8 mouse cellular contexts compared by ENCODE assay signal in the genomic region with DNA sequence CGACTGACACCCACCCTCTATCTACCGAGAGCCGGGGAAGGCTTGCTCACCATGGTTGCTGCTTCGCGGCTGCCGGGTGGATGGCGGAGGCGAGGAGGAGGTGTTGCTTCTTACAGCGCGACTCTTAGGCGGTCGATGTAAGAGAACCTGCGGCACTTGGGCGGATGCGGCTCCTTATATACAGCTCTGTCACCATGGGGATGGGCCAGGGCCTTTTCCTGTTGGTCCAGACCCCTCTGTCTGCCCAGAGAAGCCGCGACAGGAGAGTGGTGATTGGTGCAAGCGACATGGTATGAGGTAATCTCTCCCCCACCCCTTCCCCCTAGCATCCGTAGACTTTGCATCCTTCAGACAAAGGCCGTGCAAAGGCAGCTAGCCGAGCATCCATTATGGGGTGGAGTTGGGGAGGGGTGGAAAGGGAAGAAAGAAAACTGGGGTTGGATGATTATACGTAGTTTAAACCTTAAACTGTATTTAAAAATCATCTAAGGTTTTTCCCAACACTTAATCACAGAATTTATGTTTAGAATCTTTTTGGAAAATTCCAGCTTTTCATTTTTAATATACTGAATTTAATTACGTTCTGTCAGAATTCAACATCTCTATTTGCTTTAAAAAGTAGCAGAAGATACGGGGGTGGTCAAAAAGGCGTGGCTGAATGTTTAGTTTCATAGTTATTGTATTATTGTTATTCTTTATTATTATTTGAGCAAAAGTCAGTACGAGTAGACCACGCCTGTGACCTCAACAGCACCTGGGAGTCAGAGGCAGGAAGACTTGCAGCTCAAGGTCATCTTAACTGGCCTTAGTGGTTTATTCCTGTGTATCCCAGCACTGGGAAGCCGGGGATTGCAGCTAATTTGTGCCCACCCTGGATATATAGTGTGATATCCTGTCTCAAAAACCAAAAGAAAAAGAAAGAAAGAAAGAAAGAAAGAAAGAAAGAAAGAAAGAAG. TPM values are rescaled to one million over a fixed set of nuclear protein-coding genes. Genes with fewer than 3 reads are reported as not detected.
A peak's percentile ranks its signal among the peaks of the same experiment; 100 is the strongest.
DNase-seq lines count a peak whose midpoint lies in the region; ATAC-seq and TF ChIP-seq lines count a peak whose summit lies in the region.

Gm49450 (minus strand) TSS at position 151 of the 956 bp plus-strand sequence.
Tuba1a (minus strand) TSS at position 303 of the 956 bp plus-strand sequence.

- no peaks in the 10 kb centered on the region for H3K9me3 ChIP-seq in lung, embryonic 14.5 days (ENCODE audit: low read depth, low read length)

- H3K9ac ChIP-seq in lung, embryonic 14.5 days: peak within 1 kb of the TSS; percentile 95

- peak; percentile 96 for DNase-seq in MEL-GATA-1-ER (ENCODE audit: extremely low read depth, low read depth)
- peak; percentile 98 for DNase-seq in cerebellum, adult 8-10 months
- DNase-seq in forelimb bud, embryonic 11.5 days (ENCODE audit: low read depth, low spot score): peak; percentile 99
- peak; percentile 93 for DNase-seq in heart, postnatal 4 days
- peak; percentile 97 for DNase-seq in layer of hippocampus, adult 8-10 months (ENCODE audit: low spot score in 2 of 2)
- peak; percentile 98 for DNase-seq in lung, embryonic 14.5 days
- peak; percentile 96 for DNase-seq in thymus, adult 2 months

- H3K27me3 ChIP-seq in lung, embryonic 14.5 days (ENCODE audit: insufficient read depth, low read length): no peaks in the 10 kb centered on the region
- H3K27me3 ChIP-seq in thymus, adult 2 months (ENCODE audit: control insufficient read depth, insufficient read depth, low read length): no peaks in the 10 kb centered on the region

- peak; percentile 98 for TF ChIP-seq POLR2A in thymus, adult 2 months (IDR thresholded peaks at IDR 0.05; ENCODE audit: control insufficient read depth, extremely low read depth, insufficient read depth, low read length, poor library complexity)

- 0 out of 2 replicates have a peak, but pooled peaks cover 7% of the 10 kb centered on the region for H3K36me3 ChIP-seq in lung, embryonic 14.5 days (ENCODE audit: insufficient read depth)
- H3K36me3 ChIP-seq in thymus, adult 2 months (ENCODE audit: control insufficient read depth, insufficient read depth, low read length): no peaks in the 10 kb centered on the region

- ATAC-seq in lung, embryonic 14.5 days (ENCODE audit: insufficient read depth): peak; percentile 99
- peak; percentile 94 for ATAC-seq in neutrophil, adult 5-6 weeks (ENCODE audit: extremely low read depth, insufficient number of reproducible peaks, low FRiP score, poor library complexity, severe bottlenecking)

- no peaks in the 10 kb centered on the region; the same call in 1 of the 2 replicates for H3K4me1 ChIP-seq in lung, embryonic 14.5 days (ENCODE audit: insufficient read depth)
- H3K4me1 ChIP-seq in thymus, adult 2 months (replicated peaks; ENCODE audit: control insufficient read depth, insufficient read depth, low read length): peaks cover 8% of the 10 kb centered on the region

- peak within 1 kb of the TSS; percentile 78 for H3K4me3 ChIP-seq in lung, embryonic 14.5 days (ENCODE audit: low read depth, low read length)
- H3K4me3 ChIP-seq in thymus, adult 2 months (ENCODE audit: control insufficient read depth, insufficient read depth, low read length): peak within 1 kb of the TSS; percentile 87

- TF ChIP-seq CTCF in lung, embryonic 14.5 days (IDR thresholded peaks at IDR 0.05; ENCODE audit: low read depth): no peak
- TF ChIP-seq CTCF in thymus, adult 2 months (IDR thresholded peaks at IDR 0.05; ENCODE audit: borderline replicate concordance, control insufficient read depth, extremely low read depth, insufficient read depth, low read length, poor library complexity): peak; percentile 40; the same call in 1 of the 2 replicates

- 6% methylated on average over 28 of the region's 28 CpGs for WGBS in lung, embryonic 14.5 days
- 16% methylated on average over 28 of the region's 28 CpGs for WGBS in thymus, adult 2 months

- H3K4me2 ChIP-seq in lung, embryonic 14.5 days: peak within 1 kb of the TSS; percentile 75

- peak within 1 kb of the TSS; percentile 98 for H3K27ac ChIP-seq in lung, embryonic 14.5 days (ENCODE audit: low read depth)
- H3K27ac ChIP-seq in thymus, adult 2 months (ENCODE audit: control insufficient read depth, insufficient read depth, low read length): peak within 1 kb of the TSS; percentile 92

RNA-seq across cellular contexts. Expression of gene Gm49450, which starts in this region (rescaled TPM):
- not detected for total RNA-seq in heart, postnatal 4 days (2021)
- total RNA-seq in layer of hippocampus, adult 8-10 months (2022): not detected
- polyA plus RNA-seq in lung, embryonic 14.5 days (2014; fragmentation: Nextera tagmentation; extraction: Ambion mirVana): not detected in 2 replicates
- total RNA-seq in neutrophil, adult 5-6 weeks (2017): 27.1 and 50.0 TPM in 2 replicates
- 82.1 and 153 TPM in 2 replicates for polyA plus RNA-seq in thymus, adult 2 months (2012; rRNA removed)

RNA-seq across cellular contexts. Expression of gene Tuba1a, which starts in this region (rescaled TPM):
- 100 to 1,000 TPM; 435 TPM for total RNA-seq in heart, postnatal 4 days (2021)
- 100 to 1,000 TPM; 800 to 882 (median 860) TPM for total RNA-seq in layer of hippocampus, adult 8-10 months (2022)
- polyA plus RNA-seq in lung, embryonic 14.5 days (2014; fragmentation: Nextera tagmentation; extraction: Ambion mirVana): 1,129 and 1,167 TPM in 2 replicates
- total RNA-seq in neutrophil, adult 5-6 weeks (2017): 92.1 and 114 TPM in 2 replicates
- polyA plus RNA-seq in thymus, adult 2 months (2012; rRNA removed): 373 and 432 TPM in 2 replicates

Comparison
In these comparisons a context has a peak if more than half of its experiments do, and no peak if none do; other contexts are left out.
1. Peak in every context shown above with its lines: DNase-seq, ATAC-seq, H3K4me3 ChIP-seq and H3K27ac ChIP-seq.
2. RNA of gene Gm49450 (total RNA-seq): 27.1 to 50.0 TPM in neutrophil, adult 5-6 weeks; not detected in heart, postnatal 4 days and not detected in layer of hippocampus, adult 8-10 months; every median in the first group is over 10 times any median in the second.
3. RNA of gene Gm49450 (polyA plus RNA-seq): 82.1 to 153 TPM in thymus, adult 2 months; not detected in lung, embryonic 14.5 days; every median in the first group is over 10 times any median in the second.